Mouse (Mus musculus) stomach, embryonic 15.5 days (tissue): ENCODE results near the gene Lamb3. TPM values are rescaled to one million over a fixed set of nuclear protein-coding genes. Genes with fewer than 3 reads are reported as not detected.
A peak's percentile ranks its signal among the peaks of the same experiment; 100 is the strongest.
"Not testable (repeated sequence)": the region's sequence is repeated elsewhere in the genome, so short reads cannot be mapped to it uniquely, and the experiment has no call there.

Experiments used
- ATAC-seq: fragments of 200-750 bp; cut with Nextera tagmentation; 2 replicates; pipeline ENCODE4 v1.8.0; 2017; ENCODE audit warnings: low read depth, moderate number of reproducible peaks, moderate TSS enrichment; ENCODE audit not compliant: insufficient read depth, low FRiP score
- H3K27ac ChIP-seq: fragments of 300-500 bp; sonication (generic); 2 replicates; pipeline ENCODE4 v1.5.1; 2015; ENCODE audit warnings: mild to moderate bottlenecking, inconsistent platforms
- H3K27me3 ChIP-seq: fragments of 300-500 bp; sonication (generic); replicated peaks from 2 replicates; pipeline ENCODE4 v1.6.1; 2015; ENCODE audit warnings: inconsistent platforms
- H3K36me3 ChIP-seq: fragments of 300-500 bp; sonication (generic); 2 replicates; pipeline ENCODE4 v1.6.1; 2015; ENCODE audit warnings: inconsistent platforms
- H3K4me1 ChIP-seq: fragments of 300-500 bp; sonication (generic); 2 replicates; pipeline ENCODE4 v1.6.1; 2015; ENCODE audit warnings: inconsistent platforms
- H3K4me2 ChIP-seq: fragments of 300-500 bp; sonication (generic); 2 replicates; pipeline ENCODE4 v1.6.1; 2015; ENCODE audit warnings: mild to moderate bottlenecking, inconsistent platforms
- H3K4me3 ChIP-seq: fragments of 300-500 bp; sonication (generic); replicated peaks from 2 replicates; pipeline ENCODE4 v1.5.1; 2015; ENCODE audit warnings: inconsistent platforms
- H3K9ac ChIP-seq: fragments of 300-500 bp; sonication (generic); 2 replicates; pipeline ENCODE4 v1.6.1; 2015; ENCODE audit warnings: inconsistent platforms
- H3K9me3 ChIP-seq: fragments of 300-500 bp; sonication (generic); 2 replicates; pipeline ENCODE4 v1.6.1; 2016; ENCODE audit warnings: inconsistent platforms
- WGBS: fragments of 180-500 bp; shearing (Covaris S2); methylation state at CpG from one replicate; pipeline ENCODE4 v1.1.7; 2015; 5-methylcytosine and 5-hydroxymethylcytosine counted together
- polyA plus RNA-seq: library from polyadenylated mRNA; unstranded; fragments of >200 nt; fragmentation: Nextera tagmentation; extraction: Ambion mirVana; gene quantifications from 2 replicates; pipeline ENCODE4 v1.2.1, GENCODE M21; 2015

The Lamb3 gene
- polyA plus RNA-seq, 1 experiment from 2014 or later = 12.5 TPM

- WGBS = 19% methylated on average over 24 of the region's 24 CpGs
- Histone ChIP-seq H3K4me2 (peak overlapping the region; percentile 66), H3K36me3 (no peaks in the 10 kb centered on the region), H3K9ac (peak overlapping the region; percentile 17; the same call in 1 of the 2 replicates), H3K9me3 (no peaks in the 10 kb centered on the region), H3K27me3 (no peaks in the 10 kb centered on the region), H3K4me1 (peaks cover 13% of the 10 kb centered on the region), H3K27ac (peak overlapping the region; percentile 89), H3K4me3 (peak overlapping the region; percentile 48)
- ATAC-seq = peak; percentile 37
Observed at GRCm38 (mm10) chr1:193272137-193272915, 64.8 kb downstream of the Lamb3 start.

- Histone ChIP-seq H3K4me2 (peak within 1 kb of the TSS; percentile 66), H3K9ac (peak within 1 kb of the TSS; percentile 17; the same call in 1 of the 2 replicates), H3K27ac (peak within 1 kb of the TSS; percentile 89), H3K36me3 (no peaks in the 10 kb centered on the region), H3K4me1 (peaks cover 13% of the 10 kb centered on the region), H3K4me3 (peak within 1 kb of the TSS; percentile 48), H3K27me3 (no peaks in the 10 kb centered on the region), H3K9me3 (no peaks in the 10 kb centered on the region)
- peak; percentile 78 for ATAC-seq
- under 1% methylated on average over 19 of the region's 23 CpGs for WGBS
Observed at GRCm38 (mm10) chr1:193272916-193273601, 65.6 kb downstream of the Lamb3 start, which contains the start of gene G0s2. Gene G0s2, minus strand, starts transcription at chr1:193273217.

- Histone ChIP-seq H3K9me3 (no peaks in the 10 kb centered on the region), H3K4me3 (no peak overlapping the region), H3K27me3 (no peaks in the 10 kb centered on the region), H3K4me1 (peaks cover 13% of the 10 kb centered on the region), H3K4me2 (no peak overlapping the region), H3K27ac (no peak overlapping the region), H3K9ac (no peak overlapping the region), H3K36me3 (no peaks in the 10 kb centered on the region)
- 80% methylated on average over 8 of the region's 8 CpGs for WGBS
- ATAC-seq = no peak
Observed at GRCm38 (mm10) chr1:193274407-193275071, 67.0 kb downstream of the Lamb3 start.

GRCm38 (mm10) chr1:193278414-193279045 lies 71.0 kb downstream of the Lamb3 start:
- Histone ChIP-seq H3K4me1 (no peaks in the 10 kb centered on the region), H3K9me3 (no peaks in the 10 kb centered on the region), H3K27me3 (no peaks in the 10 kb centered on the region), H3K9ac (no peak overlapping the region), H3K4me2 (no peak overlapping the region), H3K4me3 (no peak overlapping the region), H3K36me3 (no peaks in the 10 kb centered on the region), H3K27ac (no peak overlapping the region)
- 58% methylated on average over 6 of the region's 6 CpGs for WGBS
- ATAC-seq = no peak

- no peak overlapping the region for H3K4me3 ChIP-seq
- WGBS = 73% methylated on average over 4 of the region's 4 CpGs
- no peak for ATAC-seq
- no peak overlapping the region for H3K9ac ChIP-seq
- H3K36me3 ChIP-seq = no peaks in the 10 kb centered on the region
- H3K27me3 ChIP-seq = no peaks in the 10 kb centered on the region
- H3K27ac ChIP-seq = no peak overlapping the region
- H3K4me2 ChIP-seq = no peak overlapping the region
- H3K4me1 ChIP-seq = no peaks in the 10 kb centered on the region
- H3K9me3 ChIP-seq = no peaks in the 10 kb centered on the region
Observed at GRCm38 (mm10) chr1:193279492-193279891, 72.0 kb downstream of the Lamb3 start.

- Histone ChIP-seq H3K4me3 (no peak overlapping the region), H3K4me2 (no peak overlapping the region), H3K36me3 (no peaks in the 10 kb centered on the region), H3K27me3 (no peaks in the 10 kb centered on the region), H3K9ac (no peak overlapping the region), H3K27ac (no peak overlapping the region), H3K4me1 (no peaks in the 10 kb centered on the region), H3K9me3 (no peaks in the 10 kb centered on the region)
- WGBS = 87% methylated on average over 2 of the region's 2 CpGs
- ATAC-seq = no peak
Observed at GRCm38 (mm10) chr1:193281344-193281743, 73.8 kb downstream of the Lamb3 start.

GRCm38 (mm10) chr1:193284228-193284779 lies 76.8 kb downstream of the Lamb3 start:
- Histone ChIP-seq H3K9me3 (no peaks in the 10 kb centered on the region), H3K4me1 (no peaks in the 10 kb centered on the region), H3K27me3 (no peaks in the 10 kb centered on the region), H3K36me3 (no peaks in the 10 kb centered on the region), H3K4me3 (no peak overlapping the region), H3K9ac (no peak overlapping the region), H3K27ac (no peak overlapping the region), H3K4me2 (no peak overlapping the region)
- ATAC-seq = no peak
- whole genome bisulfite sequencing = 78% methylated on average over 7 of the region's 7 CpGs

GRCm38 (mm10) chr1:193285766-193286325 lies 78.3 kb downstream of the Lamb3 start:
- H3K4me2 ChIP-seq, ATAC-seq, H3K36me3 ChIP-seq, H3K4me1 ChIP-seq, H3K27me3 ChIP-seq, H3K27ac ChIP-seq, H3K9ac ChIP-seq, H3K9me3 ChIP-seq, H3K4me3 ChIP-seq: not testable (repeated sequence)
- 77% methylated on average over 3 of the region's 3 CpGs for WGBS

- no peak overlapping the region for H3K27ac ChIP-seq
- no peak overlapping the region for H3K4me2 ChIP-seq
- H3K4me3 ChIP-seq = no peak overlapping the region
- ATAC-seq = no peak
- H3K27me3 ChIP-seq = no peaks in the 10 kb centered on the region
- no peaks in the 10 kb centered on the region for H3K9me3 ChIP-seq
- H3K9ac ChIP-seq = no peak overlapping the region
- no peaks in the 10 kb centered on the region for H3K4me1 ChIP-seq
- H3K36me3 ChIP-seq = no peaks in the 10 kb centered on the region
- 57% methylated on average over 2 of the region's 2 CpGs for WGBS
Observed at GRCm38 (mm10) chr1:193287578-193287977, 80.1 kb downstream of the Lamb3 start.

- Histone ChIP-seq H3K27me3 (no peaks in the 10 kb centered on the region), H3K4me2 (no peak overlapping the region), H3K36me3 (no peaks in the 10 kb centered on the region), H3K9ac (no peak overlapping the region), H3K27ac (no peak overlapping the region), H3K4me3 (no peak overlapping the region), H3K4me1 (no peaks in the 10 kb centered on the region), H3K9me3 (no peaks in the 10 kb centered on the region)
- 89% methylated on average over 3 of the region's 3 CpGs for WGBS
- ATAC-seq = no peak
Observed at GRCm38 (mm10) chr1:193289076-193289475, 81.6 kb downstream of the Lamb3 start.

- no peak overlapping the region for H3K4me2 ChIP-seq
- no peak overlapping the region for H3K27ac ChIP-seq
- no peak overlapping the region for H3K4me3 ChIP-seq
- 83% methylated on average over 5 of the region's 5 CpGs for WGBS
- no peaks in the 10 kb centered on the region for H3K36me3 ChIP-seq
- H3K27me3 ChIP-seq = no peaks in the 10 kb centered on the region
- no peaks in the 10 kb centered on the region for H3K4me1 ChIP-seq
- H3K9ac ChIP-seq = no peak overlapping the region
- no peak for ATAC-seq
- H3K9me3 ChIP-seq = no peaks in the 10 kb centered on the region
Observed at GRCm38 (mm10) chr1:193289914-193290313, 82.4 kb downstream of the Lamb3 start.
